ENCODE assay signal across 18 mouse cellular contexts in the genomic region with DNA sequence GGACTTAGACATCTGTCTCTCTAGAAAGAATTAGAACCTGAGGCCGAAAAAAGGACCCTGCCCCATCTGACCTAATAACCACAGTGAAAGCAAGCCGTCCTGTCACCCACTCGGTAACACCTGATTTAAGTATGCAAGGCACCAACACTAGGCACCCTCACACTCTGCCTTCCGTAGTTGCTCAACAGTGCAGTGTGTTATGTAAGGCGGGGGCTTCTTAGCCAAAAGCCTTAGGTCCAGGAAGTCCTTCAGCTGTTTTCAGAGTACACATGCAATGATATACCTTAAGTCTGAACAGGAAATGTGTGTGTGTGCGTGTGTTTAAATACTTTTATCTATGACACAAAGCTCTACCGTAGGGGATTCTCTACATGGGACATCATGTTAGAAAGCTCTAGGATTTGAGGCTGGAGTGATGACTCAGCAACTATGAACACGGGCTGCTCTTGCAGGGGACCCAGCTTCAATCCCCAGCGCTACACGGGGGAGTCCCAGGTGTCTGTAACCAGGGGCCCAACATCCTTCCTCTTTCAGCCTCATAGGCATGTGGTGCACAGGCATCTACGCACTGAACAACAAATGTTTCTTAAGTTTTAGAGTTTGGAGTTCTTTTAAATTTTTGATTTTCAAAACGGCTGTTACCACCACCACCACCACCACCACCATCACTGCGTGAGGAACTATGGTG.
DNase-seq lines count a peak whose midpoint lies in the region; ATAC-seq and TF ChIP-seq lines count a peak whose summit lies in the region.
"Had no signal": no experiment of that assay in that cellular context is flagged by ENCODE, and none has a peak within 500 bp of the region (broad histone marks: within the 10 kb centered on the region; RNA-seq: fewer than 3 reads in every experiment).

No protein-coding gene starts in this region.

- intact Hi-C loops in heart, adult 2 months (cut with DNase I) = loop anchor here (2.0 to 5.0 kb wide), 3 partner anchors 27 to 133 kb away; no protein-coding TSS in a partner anchor
- intact Hi-C loops in heart, postnatal 10 days (cut with DNase I) = loop anchor here (2.0 kb wide), 1 partner anchor 133 kb away; no protein-coding TSS in a partner anchor

- no peaks in the 10 kb centered on the region for H3K79me2 ChIP-seq in heart, adult 2 months (replicated peaks; ENCODE audit: control insufficient read depth, insufficient read depth, low read length)

- TF ChIP-seq POLR2A in heart, adult 2 months (IDR thresholded peaks at IDR 0.05; ENCODE audit: insufficient read depth, low read depth, low read length) = no peak

- no peaks in the 10 kb centered on the region; the same call in 1 of the 2 replicates for H3K36me3 ChIP-seq in heart, adult 2 months (ENCODE audit: control insufficient read depth, insufficient read depth, low read length)
- H3K36me3 ChIP-seq in neural tube, embryonic 15.5 days = peaks cover 70% of the 10 kb centered on the region

- H3K9ac ChIP-seq in heart, adult 2 months (ENCODE audit: low read depth, low read length) = no peak overlapping the region
- no peak overlapping the region for H3K9ac ChIP-seq in neural tube, embryonic 15.5 days (replicated peaks)
- H3K9ac ChIP-seq: heart, embryonic 15.5 days; kidney, embryonic 15.5 days; limb, embryonic 13.5 days; lung, embryonic 14.5 days; neural tube, embryonic 13.5 days had no signal

- no peak for TF ChIP-seq CTCF in heart, adult 2 months (IDR thresholded peaks at IDR 0.05)

- TF ChIP-seq EP300 in heart, adult 2 months (IDR thresholded peaks at IDR 0.05; ENCODE audit: insufficient read depth, low read depth, low read length) = no peak

- peaks cover 8% of the 10 kb centered on the region for H3K4me1 ChIP-seq in heart, adult 2 months (ENCODE audit: control insufficient read depth, insufficient read depth, low read length)
- no peaks in the 10 kb centered on the region for H3K4me1 ChIP-seq in brown adipose tissue, adult 24 weeks (ENCODE audit: control insufficient read depth, insufficient read depth, insufficient read length, low read length)
- H3K4me1 ChIP-seq in neural tube, embryonic 15.5 days = no peaks in the 10 kb centered on the region
- H3K4me1 ChIP-seq: limb, embryonic 13.5 days; neural tube, embryonic 13.5 days had no signal

- no peak overlapping the region for H3K4me3 ChIP-seq in heart, adult 2 months
- no peak overlapping the region for H3K4me3 ChIP-seq in brown adipose tissue, adult 24 weeks (ENCODE audit: insufficient read depth, low read depth, low read length)
- H3K4me3 ChIP-seq in neural tube, embryonic 15.5 days (replicated peaks) = no peak overlapping the region
- H3K4me3 ChIP-seq: heart, embryonic 15.5 days; kidney, embryonic 15.5 days; layer of hippocampus, adult 2 months; limb, embryonic 13.5 days; neural tube, embryonic 13.5 days had no signal

- ATAC-seq in neural tube, embryonic 15.5 days (ENCODE audit: low FRiP score) = no peak
- ATAC-seq: forebrain, embryonic 14.5 days had no signal

- H3K9me3 ChIP-seq in neural tube, embryonic 15.5 days (replicated peaks) = no peaks in the 10 kb centered on the region
- H3K9me3 ChIP-seq: heart, embryonic 15.5 days; kidney, embryonic 15.5 days; limb, embryonic 13.5 days; neural tube, embryonic 13.5 days had no signal

- peak overlapping the region; percentile 53 for H3K27ac ChIP-seq in heart, adult 2 months
- peak overlapping the region; percentile 57 for H3K27ac ChIP-seq in brown adipose tissue, adult 24 weeks (replicated peaks; ENCODE audit: low read depth, low read length)
- H3K27ac ChIP-seq in neural tube, embryonic 15.5 days (replicated peaks) = no peak overlapping the region
- H3K27ac ChIP-seq: heart, embryonic 15.5 days; kidney, embryonic 15.5 days; layer of hippocampus, adult 2 months; limb, embryonic 13.5 days; neural tube, embryonic 13.5 days had no signal

- WGBS in heart, adult 2 months = 75% methylated on average over 13 of the region's 13 CpGs
- WGBS in neural tube, embryonic 15.5 days = 96% methylated on average over 13 of the region's 13 CpGs

- no peak for DNase-seq in heart, adult 2 months
- no peak for DNase-seq in heart, postnatal 10 days
- DNase-seq in 416B (ENCODE audit: low read depth) = peak; percentile 9
- peak; percentile 75 for DNase-seq in lung, postnatal 25 days (ENCODE audit: low spot score)
- no peak for DNase-seq in adrenal gland, postnatal 36 days
- DNase-seq in cerebellum, postnatal 14 days = no peak
- DNase-seq: cerebellum, adult 2 months; embryo, embryonic 11 days; gastrocnemius, postnatal 25 days had no signal

- H3K27me3 ChIP-seq in heart, adult 2 months (ENCODE audit: control insufficient read depth, insufficient read depth, low read length) = no peaks in the 10 kb centered on the region
- H3K27me3 ChIP-seq in neural tube, embryonic 15.5 days (replicated peaks) = no peaks in the 10 kb centered on the region
- H3K27me3 ChIP-seq: heart, embryonic 15.5 days; kidney, embryonic 15.5 days; limb, embryonic 13.5 days; neural tube, embryonic 13.5 days had no signal

- no peak overlapping the region for H3K4me2 ChIP-seq in neural tube, embryonic 15.5 days
- H3K4me2 ChIP-seq: heart, embryonic 15.5 days; kidney, embryonic 15.5 days; limb, embryonic 13.5 days; lung, embryonic 14.5 days; neural tube, embryonic 13.5 days had no signal

Comparison
In these comparisons a context has a peak if more than half of its experiments do, and no peak if none do; other contexts are left out.
1. DNase-seq: peak in 416B (single experiment) and lung, postnatal 25 days (single experiment); none in heart, adult 2 months (0 of 2), heart, postnatal 10 days (0 of 2), adrenal gland, postnatal 36 days (0 of 2) and cerebellum, postnatal 14 days (0 of 2).